Mouse (Mus musculus) CD4-positive, CD25-positive, alpha-beta regulatory T cell, adult 4 months (primary cell): Measurements from ENCODE around the gene Zfp982. TPM values are rescaled to one million over a fixed set of nuclear protein-coding genes. Genes with fewer than 3 reads are reported as not detected.
"Not testable (repeated sequence)": the region's sequence is repeated elsewhere in the genome, so short reads cannot be mapped to it uniquely, and the experiment has no call there.

Source experiments
- ATAC-seq: one replicate; pipeline ENCODE4 v1.8.0; 2017
- polyA plus RNA-seq, 2 experiments: library from polyadenylated mRNA; unstranded; fragments of 100-300 nt; shearing (Covaris generic); gene quantifications; one replicate each; pipeline ENCODE4 v1.2.1; 2017

Zfp982 gene
- under 1 TPM; 0.52 to 0.77 TPM for polyA plus RNA-seq

- not testable (repeated sequence) for ATAC-seq
Observed at GRCm38 (mm10) chr4:147492117-147492516, at the start of gene Zfp982. Gene Zfp982, plus strand, starts transcription at chr4:147492417.

DNA sequence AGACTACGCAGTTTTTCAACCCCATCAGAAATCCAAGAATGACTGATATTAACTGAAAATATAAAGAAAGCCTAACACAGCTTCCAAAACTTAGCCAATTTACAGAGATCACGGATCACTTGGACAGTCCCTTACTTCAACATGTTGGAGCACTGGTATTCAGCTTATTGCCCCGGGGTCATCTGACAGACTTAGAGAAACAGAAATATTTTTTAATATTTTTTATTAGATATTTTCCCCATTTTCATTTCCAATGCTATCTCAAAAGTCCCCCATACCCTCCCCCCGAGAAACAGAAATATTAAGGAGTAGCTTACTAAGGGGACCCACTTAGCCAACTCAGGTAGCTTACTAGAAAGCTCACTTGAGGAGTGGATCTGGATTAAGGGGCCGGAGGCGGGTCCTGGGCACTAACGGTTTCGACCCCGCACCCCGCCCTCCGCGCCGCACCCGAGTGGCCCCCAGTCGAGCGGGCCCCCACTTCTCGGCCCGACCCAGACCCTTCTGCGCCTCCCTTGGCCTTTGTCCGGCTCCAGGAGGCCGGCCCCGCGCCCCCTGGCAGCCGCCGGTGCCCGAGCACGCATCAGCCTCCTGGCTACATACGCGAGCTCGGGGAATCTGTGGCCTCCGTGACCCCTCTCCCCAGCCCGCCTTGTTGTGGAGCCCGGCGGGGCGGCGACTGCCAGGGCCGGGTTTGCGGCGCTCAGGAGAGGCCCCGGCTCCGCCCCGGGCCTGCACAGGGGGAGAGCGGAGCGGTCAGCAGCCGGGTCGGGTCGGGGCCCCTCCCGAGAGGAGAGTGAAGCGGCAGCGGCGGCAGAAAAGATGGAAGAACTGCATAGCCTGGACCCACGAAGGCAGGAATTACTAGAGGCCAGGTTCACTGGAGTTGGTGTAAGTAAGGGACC lies 49.3 kb upstream of the Zfp982 start:
- ATAC-seq: not testable (repeated sequence)

- ATAC-seq: not testable (repeated sequence)
Observed at GRCm38 (mm10) chr4:147443554-147443927, 48.7 kb upstream of the Zfp982 start.

- not testable (repeated sequence) for ATAC-seq
Observed at GRCm38 (mm10) chr4:147445371-147445770, 46.8 kb upstream of the Zfp982 start.

DNA sequence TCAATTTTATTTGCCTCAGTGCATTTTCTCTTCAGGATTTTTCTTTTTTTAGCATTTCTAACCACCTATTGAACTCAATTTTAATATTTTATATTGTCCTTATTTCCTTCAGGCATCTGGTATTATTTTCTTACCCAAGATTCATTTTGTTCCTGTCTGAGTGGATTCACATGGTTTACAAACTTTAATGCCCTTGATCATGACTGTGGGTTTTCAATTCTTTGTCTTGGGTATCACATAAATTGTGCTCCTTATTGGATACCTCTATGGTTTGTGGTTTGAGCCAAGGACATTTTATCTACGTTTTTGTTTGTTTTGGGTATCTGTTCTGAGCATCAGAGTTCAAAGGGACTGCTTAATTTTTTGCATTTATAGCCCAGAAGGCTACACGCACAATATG lies 43.9 kb upstream of the Zfp982 start:
- ATAC-seq: no peak

DNA sequence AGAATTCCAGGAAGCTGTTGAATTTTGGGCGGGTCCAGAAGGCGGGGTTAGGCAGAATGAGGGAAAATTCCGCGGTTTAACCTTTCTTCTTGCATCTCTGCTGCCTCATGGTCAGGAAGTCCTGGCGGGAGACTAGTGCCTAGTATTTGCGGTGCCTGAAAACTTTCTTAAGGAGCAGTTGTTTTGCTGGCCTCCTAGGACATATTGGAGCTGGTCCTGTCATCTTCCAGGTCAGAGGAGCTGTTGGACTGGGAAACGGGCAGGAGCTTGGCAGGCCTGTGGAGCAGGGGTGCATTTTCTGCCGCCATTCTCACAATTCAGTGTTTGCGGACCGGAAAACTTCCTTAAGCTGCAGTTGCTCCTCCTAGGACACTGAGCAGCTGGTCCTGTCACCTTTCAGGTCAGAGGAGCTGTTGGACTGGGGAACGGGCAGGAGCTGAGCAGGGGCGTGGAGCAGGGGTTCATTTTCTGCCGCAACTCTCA lies 43.1 kb upstream of the Zfp982 start:
- no peak for ATAC-seq

- ATAC-seq: not testable (repeated sequence)
Observed at GRCm38 (mm10) chr4:147449986-147450385, 42.2 kb upstream of the Zfp982 start.

GRCm38 (mm10) chr4:147467207-147467606 lies 25.0 kb upstream of the Zfp982 start:
- ATAC-seq: not testable (repeated sequence)

DNA sequence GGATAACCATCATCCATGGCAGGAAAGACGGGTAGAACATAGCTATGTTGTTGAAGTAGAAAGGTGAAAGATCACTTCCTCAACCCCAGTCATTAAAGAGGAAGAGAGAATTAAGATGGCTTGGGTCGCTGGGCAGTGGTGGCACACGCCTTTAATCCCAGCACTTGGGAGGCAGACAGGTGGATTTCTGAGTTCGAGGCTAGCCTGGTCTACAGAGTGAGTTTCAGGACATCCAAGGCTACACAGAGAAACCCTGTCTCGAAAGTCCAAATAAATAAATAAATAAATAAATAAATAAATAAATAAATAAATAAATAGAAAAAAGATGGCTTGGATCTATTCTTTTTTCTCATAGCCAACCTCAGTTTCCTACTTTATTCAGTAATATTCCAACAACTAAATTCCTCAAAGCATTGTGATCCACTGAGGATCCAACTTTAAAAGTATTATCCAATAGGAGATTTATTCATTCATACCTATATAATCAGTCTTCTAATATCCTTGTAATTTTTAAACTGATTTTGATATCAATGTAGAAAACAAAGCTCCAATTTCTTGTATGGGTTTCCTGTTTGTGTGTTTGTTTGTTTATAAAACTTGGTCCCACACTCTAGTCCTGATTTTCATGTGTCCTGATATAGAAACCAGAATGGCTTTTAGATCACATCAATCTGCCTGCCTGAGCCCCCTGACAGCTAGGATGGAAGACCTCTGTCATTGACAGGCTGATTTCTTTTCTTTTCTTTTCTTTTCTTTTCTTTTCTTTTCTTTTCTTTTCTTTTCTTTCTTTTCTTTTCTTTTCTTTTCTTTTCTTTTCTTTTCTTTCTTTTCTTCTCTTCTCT lies 6.8 kb downstream of the Zfp982 start:
- not testable (repeated sequence) for ATAC-seq

- ATAC-seq: no peak
Observed at GRCm38 (mm10) chr4:147509174-147509573, 17.0 kb downstream of the Zfp982 start.

DNA sequence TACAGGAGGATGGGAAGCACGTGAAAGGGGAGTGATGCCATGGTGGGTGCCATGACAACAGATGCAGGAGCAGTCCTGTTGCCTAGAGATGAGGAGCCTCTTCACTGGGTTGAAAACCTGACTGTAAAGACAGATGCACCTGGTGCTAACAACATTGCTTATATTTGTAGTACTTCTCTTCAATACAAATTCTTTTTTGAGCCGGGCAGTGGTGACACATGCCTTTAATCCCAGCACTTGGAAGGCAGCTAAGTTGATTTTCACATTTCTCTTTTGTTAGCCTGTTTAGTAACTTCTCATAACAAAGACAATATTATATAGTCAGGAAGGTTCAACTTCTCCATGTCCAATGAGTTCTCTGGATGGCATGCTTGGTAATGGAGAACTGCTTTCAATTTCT lies 26.8 kb downstream of the Zfp982 start:
- no peak for ATAC-seq

- no peak for ATAC-seq
Observed at GRCm38 (mm10) chr4:147520100-147520499, 27.9 kb downstream of the Zfp982 start.

GRCm38 (mm10) chr4:147525125-147525524 lies 32.9 kb downstream of the Zfp982 start:
- ATAC-seq: no peak

DNA sequence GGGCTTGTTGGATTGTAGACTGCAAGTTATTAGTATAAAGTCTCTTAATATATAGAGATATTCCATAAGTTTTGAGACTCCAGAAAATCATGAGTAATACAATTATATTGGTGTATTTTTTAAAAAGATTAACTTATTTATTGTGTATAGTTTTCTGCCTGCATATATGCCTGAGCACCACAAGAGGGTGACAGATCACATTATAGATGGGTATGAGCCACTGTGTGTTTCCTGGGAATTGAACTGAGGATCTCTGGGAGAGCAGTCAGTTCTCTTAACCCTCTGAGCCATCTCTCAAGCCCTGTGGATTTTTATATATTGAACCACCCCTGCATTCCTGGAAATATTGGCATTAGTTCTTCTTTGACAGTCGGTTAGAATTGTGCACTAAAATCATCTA lies 38.1 kb downstream of the Zfp982 start:
- no peak for ATAC-seq

DNA sequence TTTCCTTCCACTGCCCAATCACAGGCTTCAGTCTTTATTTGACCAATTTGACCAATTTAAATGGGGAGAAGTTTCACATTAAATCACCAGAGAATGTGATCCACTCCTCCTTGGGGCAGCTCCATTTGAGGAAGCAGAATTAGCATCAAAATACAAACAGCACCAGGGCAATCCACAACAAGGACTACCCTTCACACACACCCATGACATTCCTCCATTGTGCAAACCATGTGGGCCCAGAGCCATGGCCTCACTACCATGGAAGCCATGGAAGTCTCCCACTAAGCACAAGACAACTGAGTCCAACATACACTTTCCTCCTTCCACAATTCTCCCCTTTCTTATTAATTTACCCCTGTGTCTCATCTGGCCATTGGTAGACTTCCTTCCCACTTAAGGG lies 43.7 kb downstream of the Zfp982 start:
- ATAC-seq: not testable (repeated sequence)

DNA sequence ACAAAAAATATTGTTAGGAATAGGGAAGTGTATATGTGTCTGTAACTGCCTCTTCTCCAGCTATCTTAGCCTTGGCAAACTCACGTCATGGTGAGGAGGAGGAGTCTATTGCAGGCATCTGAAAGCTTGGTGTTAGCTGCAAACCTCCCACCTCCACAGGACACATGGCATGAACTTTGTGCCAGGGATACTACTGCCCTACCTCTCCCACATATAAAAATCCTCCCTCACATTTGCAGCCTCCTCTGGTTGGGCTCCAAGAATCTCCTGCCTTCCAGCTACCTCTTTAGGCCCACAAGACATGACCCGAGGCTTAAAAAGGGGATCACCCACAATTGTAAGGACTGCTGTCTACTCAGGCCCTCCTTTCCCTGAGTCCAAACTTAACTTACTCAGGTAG lies 45.5 kb downstream of the Zfp982 start:
- ATAC-seq: no peak

DNA sequence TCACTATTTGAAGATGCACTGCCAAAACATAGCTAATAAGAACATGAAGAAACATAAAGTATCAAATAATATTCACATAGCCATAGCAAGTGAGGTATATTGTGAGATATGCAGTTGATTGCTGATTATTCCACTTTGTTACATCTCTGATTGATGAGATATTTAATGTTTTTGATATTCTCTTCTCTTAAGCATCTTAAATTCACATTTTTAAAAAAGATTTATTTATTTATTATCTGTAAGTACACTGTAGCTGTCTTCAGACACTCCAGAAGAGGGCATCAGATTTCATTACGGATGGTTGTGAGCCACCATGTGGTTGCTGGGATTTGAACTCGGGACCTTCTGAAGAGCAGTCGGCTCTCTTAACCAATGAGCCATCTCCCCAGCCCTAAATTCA lies 47.7 kb downstream of the Zfp982 start, which contains the start of gene Gm16503:
TSS of gene Gm16503 (plus strand) at position 301 of the 400 bp plus-strand sequence.
- ATAC-seq: not testable (repeated sequence)

DNA sequence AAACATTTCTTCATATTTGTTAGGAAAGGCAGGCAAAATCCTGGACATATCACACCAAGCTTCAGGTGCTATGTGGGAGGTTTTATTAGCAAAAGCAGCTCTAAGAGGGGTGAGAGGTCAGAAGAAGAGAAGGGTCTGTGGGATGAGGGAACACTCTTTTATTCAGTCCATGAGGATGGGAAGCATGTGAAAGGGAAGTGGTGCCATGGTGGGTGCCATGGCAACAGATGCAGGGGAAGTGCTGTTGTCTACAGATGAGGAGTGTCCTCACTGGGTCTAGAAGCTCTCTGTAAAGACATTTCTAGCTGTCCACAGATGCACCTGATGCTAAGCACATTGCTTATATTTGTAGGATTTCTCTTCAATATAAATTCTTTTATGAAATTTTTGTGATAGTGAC lies 48.9 kb downstream of the Zfp982 start:
- no peak for ATAC-seq

DNA sequence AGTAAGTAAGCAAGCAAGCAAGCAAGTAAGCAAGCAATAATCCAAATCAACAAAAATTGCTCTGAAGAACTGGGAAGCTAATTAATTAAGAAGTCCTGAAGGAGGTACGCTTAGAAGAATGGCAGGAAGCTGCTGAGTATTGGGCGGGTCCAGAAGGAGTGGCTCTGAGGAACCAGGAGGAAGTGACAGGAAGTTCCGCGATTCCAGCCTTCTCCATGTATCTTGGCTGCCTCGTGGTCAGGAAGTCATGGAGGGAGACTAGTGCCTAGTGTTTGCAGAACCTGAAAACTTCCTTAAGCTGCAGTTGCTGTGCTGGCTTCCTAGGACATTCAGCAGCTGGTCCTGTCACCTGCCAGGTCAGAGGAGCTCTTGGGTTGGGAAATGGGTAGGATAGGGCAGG lies 60.9 kb downstream of the Zfp982 start, which contains the start of gene Zfp985:
TSS of gene Zfp985 (plus strand) at position 207 of the 400 bp plus-strand sequence.
- not testable (repeated sequence) for ATAC-seq

GRCm38 (mm10) chr4:147554361-147554760 lies 62.1 kb downstream of the Zfp982 start:
- ATAC-seq: not testable (repeated sequence)

DNA sequence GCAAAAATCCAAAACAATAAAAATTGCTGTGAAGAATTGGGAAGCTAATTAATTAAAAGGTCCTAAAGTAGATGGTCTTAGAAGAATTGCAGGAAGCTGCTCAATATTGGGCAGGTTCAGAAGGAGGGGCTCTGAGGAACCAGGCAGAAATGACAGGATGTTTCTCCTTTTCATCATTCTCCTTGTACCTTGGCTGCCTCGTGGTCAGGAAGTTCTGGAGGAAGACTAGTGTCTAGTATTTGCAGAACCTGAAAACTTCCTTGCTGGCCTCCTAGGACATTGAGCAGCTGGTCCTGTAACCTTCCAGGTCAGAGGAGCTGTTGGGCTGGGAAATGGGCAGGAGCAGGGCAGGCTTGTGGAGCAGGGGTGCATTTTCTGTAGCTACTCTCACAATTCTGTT lies 64.7 kb downstream of the Zfp982 start:
- not testable (repeated sequence) for ATAC-seq

DNA sequence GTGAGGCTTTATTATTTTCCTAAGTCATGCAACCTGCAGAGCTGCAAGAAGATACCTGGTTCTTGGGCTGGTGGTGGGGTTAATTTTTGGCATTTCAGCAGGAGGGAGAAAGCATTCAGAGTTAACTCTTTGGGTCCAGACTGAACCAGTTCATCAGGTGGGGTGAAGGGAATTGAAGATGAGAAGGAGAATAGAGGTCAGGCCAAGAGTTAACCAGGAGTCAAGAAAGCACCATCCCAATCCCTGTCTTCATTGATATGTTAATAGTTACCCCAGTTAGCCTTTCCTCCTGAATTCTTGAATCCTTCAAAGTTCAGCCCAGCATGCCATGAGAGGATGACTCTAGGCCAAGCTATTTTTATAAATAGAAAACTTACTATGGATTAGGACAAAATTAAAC lies 65.8 kb downstream of the Zfp982 start:
- not testable (repeated sequence) for ATAC-seq

- not testable (repeated sequence) for ATAC-seq
Observed at GRCm38 (mm10) chr4:147559096-147559495, 66.9 kb downstream of the Zfp982 start.
